Mouse (Mus musculus) kidney, adult 2 months (tissue): ENCODE data around the gene Apeh.

ENCODE experiments used
- CTCF ChIP-seq: fragments of 200-500 bp; conservative IDR thresholded peaks from 2 replicates; pipeline ENCODE4 v1.5.1; 2011; ENCODE audit warnings: low read depth, mild to moderate bottlenecking, control low read depth, low read length, moderate library complexity, mixed read lengths; ENCODE audit not compliant: insufficient read depth, insufficient read length
- POLR2A ChIP-seq: fragments of 200-500 bp; IDR thresholded peaks from one replicate; pipeline ENCODE4 v1.6.1; 2011; ENCODE audit warnings: low read depth, low read length, control low read depth

DNA sequence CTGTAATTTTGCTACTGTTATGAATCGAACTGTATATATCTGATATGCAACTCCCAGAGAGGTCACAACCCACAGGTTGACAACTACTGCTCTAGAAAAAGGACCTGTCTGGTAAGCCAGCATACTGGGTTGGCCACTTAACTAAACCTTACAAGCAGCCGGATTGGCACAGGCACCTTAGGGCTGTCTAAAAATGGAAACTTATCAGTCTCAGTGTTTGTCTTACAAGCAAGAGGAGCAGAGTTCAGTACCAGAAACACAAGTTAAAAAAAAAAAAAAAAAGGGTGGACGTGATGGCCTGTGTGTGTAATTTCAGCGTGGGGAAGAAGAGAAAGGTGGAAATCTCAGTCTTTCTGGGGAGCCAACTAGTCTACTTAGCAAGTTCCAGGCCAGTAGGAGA lies 22.6 kb downstream of the Apeh start:
- TF ChIP-seq POLR2A (no peak), CTCF (no peak)
